Mouse (Mus musculus): ENCODE measurements around the gene Lhx5. TPM values are rescaled to one million over a fixed set of nuclear protein-coding genes. Genes with fewer than 3 reads are reported as not detected.

Lhx5 gene
- polyA plus RNA-seq, 1 experiment from 2014 or later, result 0.05 TPM

- 6% methylated on average over 41 of the region's 41 CpGs for WGBS
- Histone ChIP-seq H3K36me3 (ENCODE audit: control insufficient read depth, insufficient read depth, low read length) (no peaks in the 10 kb centered on the region), H3K9me3 (ENCODE audit: control insufficient read depth, low read length) (peaks cover 3% of the 10 kb centered on the region)
Measured at GRCm38 (mm10) chr5:120409385-120410378, 21.8 kb upstream of the Lhx5 start.

GRCm38 (mm10) chr5:120413436-120413835 lies 18.1 kb upstream of the Lhx5 start:
- no peak overlapping the region for H3K4me2 ChIP-seq
- no peak overlapping the region for H3K4me3 ChIP-seq (ENCODE audit: low read depth, low read length)
- 72% methylated on average over 6 of the region's 6 CpGs for WGBS
- peaks cover 37% of the 10 kb centered on the region for H3K27me3 ChIP-seq (replicated peaks; ENCODE audit: control insufficient read depth, insufficient read depth, low read length)
- no peaks in the 10 kb centered on the region for H3K4me1 ChIP-seq (replicated peaks; ENCODE audit: control insufficient read depth, insufficient read depth, low read length)
- no peak overlapping the region for H3K27ac ChIP-seq (ENCODE audit: low read depth, low read length)
- DNase-seq (ENCODE audit: low spot score) (no peak), ATAC-seq (replicated peaks; ENCODE audit: low FRiP score) (no peak)
- no peak overlapping the region for H3K9ac ChIP-seq (ENCODE audit: low read depth, low read length)
- peaks cover 3% of the 10 kb centered on the region for H3K9me3 ChIP-seq (ENCODE audit: control insufficient read depth, low read length)
- no peaks in the 10 kb centered on the region for H3K36me3 ChIP-seq (ENCODE audit: control insufficient read depth, insufficient read depth, low read length)

More at GRCm38 (mm10) chr5:120409385-120410378, 21.8 kb upstream of the Lhx5 start:
- Histone ChIP-seq H3K9ac (ENCODE audit: low read depth, low read length) (no peak overlapping the region), H3K4me1 (replicated peaks; ENCODE audit: control insufficient read depth, insufficient read depth, low read length) (no peaks in the 10 kb centered on the region), H3K27ac (ENCODE audit: low read depth, low read length) (no peak overlapping the region), H3K4me3 (ENCODE audit: low read depth, low read length) (no peak overlapping the region), H3K4me2 (no peak overlapping the region), H3K27me3 (replicated peaks; ENCODE audit: control insufficient read depth, insufficient read depth, low read length) (peaks cover 34% of the 10 kb centered on the region)
- ATAC-seq (replicated peaks; ENCODE audit: low FRiP score) (no peak), DNase-seq (ENCODE audit: low spot score) (no peak)

- H3K27me3 ChIP-seq (replicated peaks; ENCODE audit: control insufficient read depth, insufficient read depth, low read length), result peaks cover 54% of the 10 kb centered on the region
- no peak for DNase-seq (ENCODE audit: low spot score)
Measured at GRCm38 (mm10) chr5:120420106-120420505, 11.4 kb upstream of the Lhx5 start.

GRCm38 (mm10) chr5:120424039-120424438 lies 7.5 kb upstream of the Lhx5 start:
- Histone ChIP-seq H3K27me3 (replicated peaks; ENCODE audit: control insufficient read depth, insufficient read depth, low read length) (peaks cover 85% of the 10 kb centered on the region), H3K4me2 (no peak overlapping the region), H3K9ac (ENCODE audit: low read depth, low read length) (no peak overlapping the region), H3K36me3 (ENCODE audit: control insufficient read depth, insufficient read depth, low read length) (no peaks in the 10 kb centered on the region), H3K4me3 (ENCODE audit: low read depth, low read length) (no peak overlapping the region), H3K4me1 (replicated peaks; ENCODE audit: control insufficient read depth, insufficient read depth, low read length) (no peaks in the 10 kb centered on the region), H3K27ac (ENCODE audit: low read depth, low read length) (no peak overlapping the region), H3K9me3 (ENCODE audit: control insufficient read depth, low read length) (no peaks in the 10 kb centered on the region)
- ATAC-seq (replicated peaks; ENCODE audit: low FRiP score) (no peak), DNase-seq (ENCODE audit: low spot score) (peak; percentile 76)
- WGBS, result under 1% methylated on average over 19 of the region's 19 CpGs

More at GRCm38 (mm10) chr5:120420106-120420505, 11.4 kb upstream of the Lhx5 start:
- 79% methylated on average over 8 of the region's 8 CpGs for WGBS
- Histone ChIP-seq H3K27ac (ENCODE audit: low read depth, low read length) (no peak overlapping the region), H3K4me1 (replicated peaks; ENCODE audit: control insufficient read depth, insufficient read depth, low read length) (no peaks in the 10 kb centered on the region), H3K36me3 (ENCODE audit: control insufficient read depth, insufficient read depth, low read length) (no peaks in the 10 kb centered on the region), H3K9ac (ENCODE audit: low read depth, low read length) (no peak overlapping the region), H3K9me3 (ENCODE audit: control insufficient read depth, low read length) (no peaks in the 10 kb centered on the region), H3K4me3 (ENCODE audit: low read depth, low read length) (no peak overlapping the region), H3K4me2 (no peak overlapping the region)
- ATAC-seq (replicated peaks; ENCODE audit: low FRiP score), result no peak

GRCm38 (mm10) chr5:120424657-120425056 lies 6.8 kb upstream of the Lhx5 start:
- ATAC-seq (replicated peaks; ENCODE audit: low FRiP score) (no peak), DNase-seq (ENCODE audit: low spot score) (no peak)
- WGBS, result 5% methylated on average over 11 of the region's 11 CpGs

GRCm38 (mm10) chr5:120425711-120426110 lies 5.8 kb upstream of the Lhx5 start:
- no peak overlapping the region for H3K4me3 ChIP-seq (ENCODE audit: low read depth, low read length)
- H3K27ac ChIP-seq (ENCODE audit: low read depth, low read length), result no peak overlapping the region
- no peaks in the 10 kb centered on the region for H3K36me3 ChIP-seq (ENCODE audit: control insufficient read depth, insufficient read depth, low read length)
- DNase-seq (ENCODE audit: low spot score) (no peak), ATAC-seq (replicated peaks; ENCODE audit: low FRiP score) (no peak)
- no peaks in the 10 kb centered on the region for H3K9me3 ChIP-seq (ENCODE audit: control insufficient read depth, low read length)
- H3K4me2 ChIP-seq, result no peak overlapping the region
- peaks cover 94% of the 10 kb centered on the region for H3K27me3 ChIP-seq (replicated peaks; ENCODE audit: control insufficient read depth, insufficient read depth, low read length)
- no peak overlapping the region for H3K9ac ChIP-seq (ENCODE audit: low read depth, low read length)
- H3K4me1 ChIP-seq (replicated peaks; ENCODE audit: control insufficient read depth, insufficient read depth, low read length), result no peaks in the 10 kb centered on the region
- 3% methylated on average over 15 of the region's 20 CpGs for WGBS

More at GRCm38 (mm10) chr5:120424657-120425056, 6.8 kb upstream of the Lhx5 start:
- H3K27ac ChIP-seq (ENCODE audit: low read depth, low read length), result no peak overlapping the region
- H3K36me3 ChIP-seq (ENCODE audit: control insufficient read depth, insufficient read depth, low read length), result no peaks in the 10 kb centered on the region
- no peak overlapping the region for H3K4me2 ChIP-seq
- no peaks in the 10 kb centered on the region for H3K4me1 ChIP-seq (replicated peaks; ENCODE audit: control insufficient read depth, insufficient read depth, low read length)
- H3K9me3 ChIP-seq (ENCODE audit: control insufficient read depth, low read length), result no peaks in the 10 kb centered on the region
- H3K9ac ChIP-seq (ENCODE audit: low read depth, low read length), result no peak overlapping the region
- peaks cover 92% of the 10 kb centered on the region for H3K27me3 ChIP-seq (replicated peaks; ENCODE audit: control insufficient read depth, insufficient read depth, low read length)
- no peak overlapping the region for H3K4me3 ChIP-seq (ENCODE audit: low read depth, low read length)

GRCm38 (mm10) chr5:120426572-120426971 lies 4.9 kb upstream of the Lhx5 start:
- ATAC-seq (replicated peaks; ENCODE audit: low FRiP score) (no peak), DNase-seq (ENCODE audit: low spot score) (no peak)
- no peak overlapping the region for H3K27ac ChIP-seq (ENCODE audit: low read depth, low read length)
- H3K4me1 ChIP-seq (replicated peaks; ENCODE audit: control insufficient read depth, insufficient read depth, low read length), result no peaks in the 10 kb centered on the region
- WGBS, result 2% methylated on average over 10 of the region's 10 CpGs
- H3K27me3 ChIP-seq (replicated peaks; ENCODE audit: control insufficient read depth, insufficient read depth, low read length), result peaks cover 96% of the 10 kb centered on the region
- no peak overlapping the region for H3K4me2 ChIP-seq
- H3K9ac ChIP-seq (ENCODE audit: low read depth, low read length), result no peak overlapping the region
- H3K36me3 ChIP-seq (ENCODE audit: control insufficient read depth, insufficient read depth, low read length), result no peaks in the 10 kb centered on the region
- no peak overlapping the region for H3K4me3 ChIP-seq (ENCODE audit: low read depth, low read length)
- H3K9me3 ChIP-seq (ENCODE audit: control insufficient read depth, low read length), result no peaks in the 10 kb centered on the region

GRCm38 (mm10) chr5:120427451-120427938 lies 4.0 kb upstream of the Lhx5 start:
- ATAC-seq (replicated peaks; ENCODE audit: low FRiP score) (no peak), DNase-seq (ENCODE audit: low spot score) (no peak)
- WGBS, result 2% methylated on average over 33 of the region's 33 CpGs
- Histone ChIP-seq H3K27me3 (replicated peaks; ENCODE audit: control insufficient read depth, insufficient read depth, low read length) (peaks cover 99% of the 10 kb centered on the region), H3K36me3 (ENCODE audit: control insufficient read depth, insufficient read depth, low read length) (no peaks in the 10 kb centered on the region), H3K4me3 (ENCODE audit: low read depth, low read length) (no peak overlapping the region), H3K4me2 (no peak overlapping the region), H3K4me1 (replicated peaks; ENCODE audit: control insufficient read depth, insufficient read depth, low read length) (no peaks in the 10 kb centered on the region), H3K9ac (ENCODE audit: low read depth, low read length) (no peak overlapping the region), H3K27ac (ENCODE audit: low read depth, low read length) (no peak overlapping the region), H3K9me3 (ENCODE audit: control insufficient read depth, low read length) (no peaks in the 10 kb centered on the region)
